22 mouse cellular contexts compared by ENCODE assay signal in the genomic region with DNA sequence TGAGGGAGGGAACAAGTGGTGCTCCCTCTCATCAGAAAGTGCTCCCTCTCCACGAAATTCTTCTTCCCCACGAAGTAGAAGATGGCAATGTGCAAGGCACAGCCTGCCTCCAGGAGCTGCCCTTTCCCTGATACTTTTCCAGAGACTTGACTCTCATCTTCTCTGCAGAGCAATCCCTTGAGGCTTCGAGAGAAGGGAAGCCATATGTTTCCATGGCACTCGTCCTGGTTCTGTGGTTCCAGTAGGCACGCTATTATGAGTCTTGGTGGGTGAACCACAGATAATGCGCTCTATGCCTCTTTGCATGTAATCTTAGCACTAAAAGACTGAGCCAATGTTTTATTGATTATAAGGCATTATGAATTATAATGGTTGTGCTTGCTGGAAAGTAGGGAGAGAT. TPM values are rescaled to one million over a fixed set of nuclear protein-coding genes. Genes with fewer than 3 reads are reported as not detected.
DNase-seq lines count a peak whose midpoint lies in the region; ATAC-seq and TF ChIP-seq lines count a peak whose summit lies in the region.
"Had no signal": no experiment of that assay in that cellular context is flagged by ENCODE, and none has a peak within 500 bp of the region (broad histone marks: within the 10 kb centered on the region; RNA-seq: fewer than 3 reads in every experiment).

No protein-coding gene starts in this region.

- H3K4me2 ChIP-seq in embryonic facial prominence, embryonic 14.5 days (ENCODE audit: low read depth, low read length), result no peak overlapping the region
- H3K4me2 ChIP-seq: forebrain, embryonic 15.5 days; heart, embryonic 12.5 days had no signal

- no peak for TF ChIP-seq CTCF in left cerebral cortex, adult 2 months (IDR thresholded peaks at IDR 0.05)

- H3K9ac ChIP-seq in embryonic facial prominence, embryonic 14.5 days (ENCODE audit: low read depth, low read length), result no peak overlapping the region
- H3K9ac ChIP-seq: forebrain, embryonic 15.5 days; heart, embryonic 12.5 days had no signal

- no peaks in the 10 kb centered on the region for H3K4me1 ChIP-seq in embryonic facial prominence, embryonic 14.5 days (ENCODE audit: control insufficient read depth, insufficient read depth, low read length)
- no peaks in the 10 kb centered on the region for H3K4me1 ChIP-seq in embryonic facial prominence, embryonic 10.5 days
- H3K4me1 ChIP-seq in heart, embryonic 10.5 days, result no peaks in the 10 kb centered on the region
- H3K4me1 ChIP-seq: forebrain, embryonic 15.5 days; heart, embryonic 12.5 days had no signal

- no peak overlapping the region for H3K27ac ChIP-seq in embryonic facial prominence, embryonic 14.5 days (replicated peaks; ENCODE audit: low read depth, low read length)
- H3K27ac ChIP-seq in embryonic facial prominence, embryonic 10.5 days (replicated peaks), result no peak overlapping the region
- H3K27ac ChIP-seq in heart, embryonic 10.5 days, result no peak overlapping the region
- no peak overlapping the region for H3K27ac ChIP-seq in left cerebral cortex, adult 2 months
- H3K27ac ChIP-seq: forebrain, embryonic 15.5 days had no signal

- peak; percentile 43 for DNase-seq in embryonic facial prominence, embryonic 14.5 days (ENCODE audit: low spot score)
- DNase-seq in embryonic facial prominence, embryonic 10.5 days (ENCODE audit: low spot score), result no peak
- peak; percentile 35 for DNase-seq in heart, embryonic 10.5 days (ENCODE audit: low spot score)
- no peak for DNase-seq in heart, postnatal 14 days
- DNase-seq in left cerebral cortex, postnatal 4 days, result peak; percentile 50
- no peak for DNase-seq in left cerebral cortex, adult 2 months (ENCODE audit: extremely low spot score in 1 of 2, low spot score in 2 of 2)
- peak; percentile 60 for DNase-seq in telencephalon, adult 2 months (ENCODE audit: low read depth, low spot score)
- DNase-seq: adrenal gland, postnatal 25 days; cerebellum, adult 11 months; cerebellum, adult 9-10 months; gastrocnemius, postnatal 36 days; heart, adult 18-20 months; heart, postnatal 36 days; kidney, adult 11 months had no signal

- H3K4me3 ChIP-seq in embryonic facial prominence, embryonic 14.5 days (ENCODE audit: low read depth, low read length), result no peak overlapping the region
- no peak overlapping the region for H3K4me3 ChIP-seq in embryonic facial prominence, embryonic 10.5 days
- no peak overlapping the region for H3K4me3 ChIP-seq in heart, embryonic 10.5 days
- H3K4me3 ChIP-seq in left cerebral cortex, adult 2 months, result no peak overlapping the region
- H3K4me3 ChIP-seq: forebrain, embryonic 15.5 days; heart, embryonic 12.5 days had no signal

- peaks cover 11% of the 10 kb centered on the region for H3K9me3 ChIP-seq in embryonic facial prominence, embryonic 14.5 days (ENCODE audit: control insufficient read depth, low read length)
- H3K9me3 ChIP-seq in embryonic facial prominence, embryonic 10.5 days, result peaks cover 6% of the 10 kb centered on the region; the same call in 1 of the 2 replicates
- H3K9me3 ChIP-seq in heart, embryonic 10.5 days, result no peaks in the 10 kb centered on the region
- H3K9me3 ChIP-seq: forebrain, embryonic 15.5 days had no signal

- no peaks in the 10 kb centered on the region for H3K27me3 ChIP-seq in embryonic facial prominence, embryonic 14.5 days (replicated peaks; ENCODE audit: control insufficient read depth, insufficient read depth, low read length)
- H3K27me3 ChIP-seq in embryonic facial prominence, embryonic 10.5 days (replicated peaks; ENCODE audit: low read depth, poor library complexity, severe bottlenecking), result no peaks in the 10 kb centered on the region; the same call in 1 of the 2 replicates
- H3K27me3 ChIP-seq in heart, embryonic 10.5 days (ENCODE audit: insufficient read depth, poor library complexity, severe bottlenecking), result 0 out of 2 replicates have a peak, but pooled peaks cover 8% of the 10 kb centered on the region
- H3K27me3 ChIP-seq: CH12.LX; forebrain, embryonic 15.5 days; Patski had no signal

- ATAC-seq in embryonic facial prominence, embryonic 14.5 days (ENCODE audit: low read depth), result no peak
- ATAC-seq: activated CD4-positive, CD25-positive, alpha-beta regulatory T cell, adult 4 months; forebrain, embryonic 15.5 days; hindbrain, embryonic 16.5 days; Patski had no signal

- H3K36me3 ChIP-seq in embryonic facial prominence, embryonic 14.5 days (ENCODE audit: control insufficient read depth, insufficient read depth, low read length), result no peaks in the 10 kb centered on the region
- H3K36me3 ChIP-seq in embryonic facial prominence, embryonic 10.5 days (replicated peaks), result no peaks in the 10 kb centered on the region
- H3K36me3 ChIP-seq in heart, embryonic 10.5 days, result no peaks in the 10 kb centered on the region
- H3K36me3 ChIP-seq: forebrain, embryonic 15.5 days; heart, embryonic 12.5 days had no signal

- intact Hi-C loops in heart, postnatal 14 days (cut with DNase I), result no loop called here
- intact Hi-C loops in left cerebral cortex, postnatal 4 days (cut with DNase I), result no loop called here
- intact Hi-C loops in left cerebral cortex, adult 2 months (cut with DNase I), result no loop called here

- 73% methylated on average over 6 of the region's 6 CpGs for WGBS in embryonic facial prominence, embryonic 14.5 days
- 83% methylated on average over 6 of the region's 6 CpGs for WGBS in embryonic facial prominence, embryonic 10.5 days
- 74% methylated on average over 6 of the region's 6 CpGs for WGBS in heart, embryonic 10.5 days

RNA-seq across cellular contexts. Expression of a gene that starts 44.1 kb away (rescaled TPM):
- polyA plus RNA-seq in embryonic facial prominence, embryonic 14.5 days (2014; fragmentation: Nextera tagmentation; extraction: Ambion mirVana), result 1.5 and 2.4 TPM in 2 replicates
- 0.79 and 0.88 TPM in 2 replicates for polyA plus RNA-seq in embryonic facial prominence, embryonic 10.5 days (2016; fragmentation: Nextera tagmentation; extraction: Ambion mirVana)
- polyA plus RNA-seq in heart, embryonic 10.5 days (2016; fragmentation: Nextera tagmentation; extraction: Ambion mirVana), result 0.48 and 0.82 TPM in 2 replicates
- not detected for total RNA-seq in heart, postnatal 14 days (2021)
- total RNA-seq in left cerebral cortex, postnatal 4 days (2021), result not detected
- total RNA-seq in left cerebral cortex, adult 2 months (2021), result not detected
- total RNA-seq: adrenal gland, adult 18-20 months; adrenal gland, postnatal 25 days; gastrocnemius, adult 8-10 months; gastrocnemius, postnatal 36 days; heart, adult 18-20 months; heart, postnatal 36 days had no signal

Comparison
In these comparisons a context has a peak if more than half of its experiments do, and no peak if none do; other contexts are left out.
1. DNase-seq: peak in embryonic facial prominence, embryonic 14.5 days (single experiment), heart, embryonic 10.5 days (single experiment), left cerebral cortex, postnatal 4 days (single experiment) and telencephalon, adult 2 months (single experiment); none in embryonic facial prominence, embryonic 10.5 days (single experiment), heart, postnatal 14 days (0 of 2) and left cerebral cortex, adult 2 months (0 of 2).